Mouse (Mus musculus) limb, embryonic 11.5 days (tissue): ENCODE results near the gene Mybph. TPM values are rescaled to one million over a fixed set of nuclear protein-coding genes. Genes with fewer than 3 reads are reported as not detected.

Source experiments
- ATAC-seq: fragments of 200-750 bp; cut with Nextera tagmentation; 2 replicates; pipeline ENCODE4 v1.8.0; 2017; ENCODE audit warnings: low read depth; ENCODE audit not compliant: insufficient number of reproducible peaks, low FRiP score, low TSS enrichment
- DNase-seq: peaks from one replicate; pipeline ENCODE4 v3.0.0-alpha.2; 2015; ENCODE audit warnings: low spot score
- H3K27ac ChIP-seq: fragments of 300-500 bp; sonication (generic); replicated peaks from 2 replicates; pipeline ENCODE4 v1.5.1; 2014; ENCODE audit warnings: low read depth, mild to moderate bottlenecking, low read length
- H3K27me3 ChIP-seq: fragments of 300-500 bp; sonication (generic); 2 replicates; pipeline ENCODE4 v1.6.1; 2014; ENCODE audit warnings: mild to moderate bottlenecking, low read length, mixed read lengths; ENCODE audit not compliant: control insufficient read depth, insufficient read depth
- H3K36me3 ChIP-seq: fragments of 300-500 bp; sonication (generic); 2 replicates; pipeline ENCODE4 v1.6.1; 2014; ENCODE audit warnings: mild to moderate bottlenecking, low read length, moderate library complexity, mixed read lengths; ENCODE audit not compliant: control insufficient read depth, insufficient read depth
- H3K4me1 ChIP-seq: fragments of 300-500 bp; sonication (generic); 2 replicates; pipeline ENCODE4 v1.6.1; 2014; ENCODE audit warnings: low read length, mixed read lengths; ENCODE audit not compliant: control insufficient read depth, insufficient read depth
- H3K4me2 ChIP-seq: fragments of 300-500 bp; sonication (generic); 2 replicates; pipeline ENCODE4 v1.6.1; 2014; ENCODE audit warnings: low read depth, mild to moderate bottlenecking, moderate library complexity; ENCODE audit not compliant: severe bottlenecking
- H3K4me3 ChIP-seq: fragments of 300-500 bp; sonication (generic); 2 replicates; pipeline ENCODE4 v1.5.1; 2014; ENCODE audit warnings: low read depth, low read length
- H3K9ac ChIP-seq: fragments of 300-500 bp; sonication (generic); 2 replicates; pipeline ENCODE4 v1.6.1; 2014; ENCODE audit warnings: mild to moderate bottlenecking, low read length
- H3K9me3 ChIP-seq: fragments of 300-500 bp; sonication (generic); 2 replicates; pipeline ENCODE4 v1.6.1; 2016; ENCODE audit warnings: low read length; ENCODE audit not compliant: control insufficient read depth
- WGBS: fragments of 180-500 bp; shearing (Covaris S2); extraction: QIAGEN DNeasy Blood & Tissue Kit; methylation state at CpG from one replicate; pipeline ENCODE4 v1.1.7; 2014; 5-methylcytosine and 5-hydroxymethylcytosine counted together
- polyA plus RNA-seq: library from polyadenylated mRNA; unstranded; fragments of >200 nt; fragmentation: Nextera tagmentation; extraction: Ambion mirVana; gene quantifications from 2 replicates; pipeline ENCODE4 v1.2.1, GENCODE M21; 2014

Mybph gene
- polyA plus RNA-seq, 1 experiment from 2014 or later = 4.8 TPM

- ATAC-seq (no peak), DNase-seq (no peak)
- WGBS = 44% methylated on average over 4 of the region's 4 CpGs
- H3K9ac ChIP-seq = no peak overlapping the region
- H3K4me2 ChIP-seq = no peak overlapping the region
- no peak overlapping the region for H3K27ac ChIP-seq
- no peaks in the 10 kb centered on the region for H3K36me3 ChIP-seq
- peaks cover 35% of the 10 kb centered on the region for H3K4me1 ChIP-seq
- no peaks in the 10 kb centered on the region for H3K9me3 ChIP-seq
- H3K4me3 ChIP-seq = no peak overlapping the region
- H3K27me3 ChIP-seq = no peaks in the 10 kb centered on the region
Observed at GRCm38 (mm10) chr1:134192024-134192423, 1.2 kb upstream of the Mybph start.

GRCm38 (mm10) chr1:134193674-134194197 is 488 bp downstream of the Mybph start:
- H3K4me1 ChIP-seq = peaks cover 35% of the 10 kb centered on the region

GRCm38 (mm10) chr1:134194298-134195022 is 1.2 kb downstream of the Mybph start:
- no peak overlapping the region for H3K27ac ChIP-seq
- H3K4me2 ChIP-seq = no peak overlapping the region
- WGBS = 74% methylated on average over 15 of the region's 16 CpGs
- H3K9me3 ChIP-seq = no peaks in the 10 kb centered on the region
- DNase-seq = no peak
- H3K27me3 ChIP-seq = no peaks in the 10 kb centered on the region
- no peak for ATAC-seq
- no peak overlapping the region for H3K9ac ChIP-seq
- H3K36me3 ChIP-seq = no peaks in the 10 kb centered on the region
- no peak overlapping the region for H3K4me3 ChIP-seq
- H3K4me1 ChIP-seq = peaks cover 35% of the 10 kb centered on the region

More at GRCm38 (mm10) chr1:134193674-134194197, 488 bp downstream of the Mybph start:
- Histone ChIP-seq H3K27ac (no peak overlapping the region), H3K27me3 (no peaks in the 10 kb centered on the region), H3K4me2 (no peak overlapping the region), H3K9me3 (no peaks in the 10 kb centered on the region), H3K4me3 (no peak overlapping the region), H3K36me3 (no peaks in the 10 kb centered on the region), H3K9ac (no peak overlapping the region)
- DNase-seq (no peak), ATAC-seq (0 out of 2 replicates have a peak, but pooled peaks have one; percentile 31)
- WGBS = 37% methylated on average over 7 of the region's 7 CpGs

GRCm38 (mm10) chr1:134195117-134195516 is 1.9 kb downstream of the Mybph start:
- Histone ChIP-seq H3K27me3 (no peaks in the 10 kb centered on the region), H3K4me2 (no peak overlapping the region), H3K9ac (no peak overlapping the region), H3K36me3 (no peaks in the 10 kb centered on the region), H3K27ac (no peak overlapping the region), H3K4me3 (no peak overlapping the region), H3K4me1 (peaks cover 35% of the 10 kb centered on the region), H3K9me3 (no peaks in the 10 kb centered on the region)
- 33% methylated on average over 2 of the region's 2 CpGs for WGBS
- ATAC-seq = no peak
- DNase-seq = no peak

GRCm38 (mm10) chr1:134195571-134195970 is 2.3 kb downstream of the Mybph start:
- DNase-seq (no peak), ATAC-seq (no peak)
- peaks cover 35% of the 10 kb centered on the region for H3K4me1 ChIP-seq
- no peak overlapping the region for H3K9ac ChIP-seq
- no peak overlapping the region for H3K4me2 ChIP-seq
- WGBS = 38% methylated on average over 3 of the region's 3 CpGs
- no peaks in the 10 kb centered on the region for H3K36me3 ChIP-seq
- H3K9me3 ChIP-seq = no peaks in the 10 kb centered on the region
- no peaks in the 10 kb centered on the region for H3K27me3 ChIP-seq
- H3K4me3 ChIP-seq = no peak overlapping the region
- no peak overlapping the region for H3K27ac ChIP-seq

GRCm38 (mm10) chr1:134195979-134196378 is 2.7 kb downstream of the Mybph start:
- H3K4me2 ChIP-seq = no peak overlapping the region
- no peak overlapping the region for H3K27ac ChIP-seq
- ATAC-seq = no peak

GRCm38 (mm10) chr1:134196386-134196785 is 3.1 kb downstream of the Mybph start:
- H3K4me1 ChIP-seq = peaks cover 35% of the 10 kb centered on the region
- 67% methylated on average over 4 of the region's 4 CpGs for WGBS
- no peak overlapping the region for H3K9ac ChIP-seq
- no peak for DNase-seq
- no peak overlapping the region for H3K4me3 ChIP-seq
- H3K27me3 ChIP-seq = no peaks in the 10 kb centered on the region
- H3K27ac ChIP-seq = no peak overlapping the region
- H3K4me2 ChIP-seq = no peak overlapping the region
- no peaks in the 10 kb centered on the region for H3K9me3 ChIP-seq
- no peaks in the 10 kb centered on the region for H3K36me3 ChIP-seq
- no peak for ATAC-seq

More at GRCm38 (mm10) chr1:134195979-134196378, 2.7 kb downstream of the Mybph start:
- Histone ChIP-seq H3K27me3 (no peaks in the 10 kb centered on the region), H3K9me3 (no peaks in the 10 kb centered on the region), H3K4me3 (no peak overlapping the region), H3K9ac (no peak overlapping the region), H3K36me3 (no peaks in the 10 kb centered on the region), H3K4me1 (peaks cover 35% of the 10 kb centered on the region)
- DNase-seq = no peak
- WGBS = 43% methylated on average over 4 of the region's 4 CpGs

- H3K4me3 ChIP-seq = no peak overlapping the region
- no peaks in the 10 kb centered on the region for H3K27me3 ChIP-seq
- no peak overlapping the region for H3K27ac ChIP-seq
- H3K9me3 ChIP-seq = no peaks in the 10 kb centered on the region
- peaks cover 35% of the 10 kb centered on the region for H3K4me1 ChIP-seq
- WGBS = 83% methylated on average over 15 of the region's 15 CpGs
- ATAC-seq (no peak), DNase-seq (no peak)
- H3K36me3 ChIP-seq = no peaks in the 10 kb centered on the region
- no peak overlapping the region for H3K9ac ChIP-seq
- no peak overlapping the region for H3K4me2 ChIP-seq
Observed at GRCm38 (mm10) chr1:134197325-134197982, 4.2 kb downstream of the Mybph start.
